Mouse (Mus musculus): Measurements from ENCODE around the gene Gm4846.
"Not testable (repeated sequence)": the region's sequence is repeated elsewhere in the genome, so short reads cannot be mapped to it uniquely, and the experiment has no call there.

GRCm38 (mm10) chr1:166524709-166525108 lies 27.3 kb upstream of the Gm4846 start:
- not testable (repeated sequence) for TF ChIP-seq FLI1 (IDR thresholded peaks at IDR 0.05; ENCODE audit: low read length); GATA1 (IDR thresholded peaks at IDR 0.05; ENCODE audit: borderline replicate concordance, low read length)

Measured in megakaryocyte, embryonic 14.5 days (primary cell).